Mouse (Mus musculus) megakaryocyte, embryonic 14.5 days (primary cell): ENCODE results near the gene Zmym2.

Experiments
- FLI1 ChIP-seq: IDR thresholded peaks from 2 replicates; pipeline ENCODE4 v1.6.1; 2012; ENCODE audit warnings: low read length, inconsistent platforms, mixed read lengths
- GATA1 ChIP-seq: IDR thresholded peaks from 3 replicates; pipeline ENCODE4 v1.6.1; 2012; ENCODE audit warnings: mixed read lengths, low read length, inconsistent platforms, borderline replicate concordance

GRCm38 (mm10) chr14:56848322-56848721 lies 38.1 kb upstream of the Zmym2 start:
- TF ChIP-seq GATA1 = no peak
- TF ChIP-seq FLI1 = no peak
